Comparison of ENCODE assay signal across 26 mouse cellular contexts in the genomic region with DNA sequence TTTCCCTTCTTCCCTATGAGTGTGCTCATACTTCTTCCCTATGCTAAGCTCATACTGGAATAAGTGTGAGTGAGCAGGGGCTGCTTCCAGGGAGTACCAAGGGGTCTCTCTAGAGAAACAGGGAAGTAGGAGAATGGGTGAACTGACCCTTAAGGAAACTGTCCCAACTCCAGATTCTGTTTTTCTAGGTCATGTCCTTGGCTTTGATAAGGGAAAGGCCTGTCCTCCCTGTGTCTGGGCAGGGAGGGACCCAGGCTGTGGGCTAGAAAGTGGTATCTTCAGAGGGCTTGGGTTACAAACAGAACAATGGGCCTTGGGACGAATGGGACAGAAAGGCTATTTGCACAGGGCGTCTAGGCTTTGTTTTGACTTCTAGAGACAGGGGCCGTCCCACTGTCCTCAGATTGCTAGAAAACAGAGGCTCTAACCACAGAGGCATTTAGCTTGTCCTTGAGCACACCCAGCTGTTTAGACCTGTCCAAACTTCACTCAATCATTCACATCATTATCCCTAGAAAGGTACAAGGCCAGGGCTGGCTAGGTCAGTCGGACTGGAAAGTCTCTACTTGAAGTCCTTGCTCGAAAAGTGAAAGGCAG.
DNase-seq lines count a peak whose midpoint lies in the region; ATAC-seq and TF ChIP-seq lines count a peak whose summit lies in the region.
"Had no signal": no experiment of that assay in that cellular context is flagged by ENCODE, and none has a peak within 500 bp of the region (broad histone marks: within the 10 kb centered on the region; RNA-seq: fewer than 3 reads in every experiment).

No protein-coding gene starts in this region.

- TF ChIP-seq RAD21 in CH12.LX (IDR thresholded peaks at IDR 0.05; ENCODE audit: low read depth, low read length) = peak; percentile 54

- TF ChIP-seq CTCF in midbrain, postnatal 0 days (IDR thresholded peaks at IDR 0.05) = no peak
- TF ChIP-seq CTCF in CH12.LX (conservative IDR thresholded peaks at IDR 0.05 in 1 of 2, IDR thresholded peaks at IDR 0.05 in 1 of 2; ENCODE audit: low read depth in 2 of 2, low read length in 2 of 2) = peak in 1 of 2 experiments; percentile 56; a peak in 2 of 4 replicates

- no peaks in the 10 kb centered on the region for H3K27me3 ChIP-seq in heart, embryonic 10.5 days (ENCODE audit: insufficient read depth, poor library complexity, severe bottlenecking)
- H3K27me3 ChIP-seq in heart, embryonic 11.5 days (ENCODE audit: control insufficient read depth, insufficient read depth, low read length) = no peaks in the 10 kb centered on the region
- no peaks in the 10 kb centered on the region; the same call in 1 of the 2 replicates for H3K27me3 ChIP-seq in midbrain, embryonic 11.5 days (ENCODE audit: control insufficient read depth, insufficient read depth, low read length)
- H3K27me3 ChIP-seq in midbrain, postnatal 0 days (ENCODE audit: insufficient read depth, low read length) = no peaks in the 10 kb centered on the region
- H3K27me3 ChIP-seq in CH12.LX (replicated peaks) = peaks cover 4% of the 10 kb centered on the region
- H3K27me3 ChIP-seq: forebrain, embryonic 13.5 days had no signal

- H3K9me3 ChIP-seq in heart, embryonic 10.5 days = no peaks in the 10 kb centered on the region
- no peaks in the 10 kb centered on the region for H3K9me3 ChIP-seq in heart, embryonic 11.5 days (replicated peaks; ENCODE audit: control insufficient read depth, low read length)
- H3K9me3 ChIP-seq in midbrain, embryonic 11.5 days (ENCODE audit: control insufficient read depth, low read length) = no peaks in the 10 kb centered on the region
- no peaks in the 10 kb centered on the region for H3K9me3 ChIP-seq in midbrain, postnatal 0 days (ENCODE audit: low read length)
- H3K9me3 ChIP-seq in CH12.LX (replicated peaks; ENCODE audit: low read length) = no peaks in the 10 kb centered on the region
- H3K9me3 ChIP-seq: embryonic facial prominence, embryonic 15.5 days; forebrain, embryonic 13.5 days; heart, embryonic 13.5 days; limb, embryonic 10.5 days; limb, embryonic 15.5 days; neural tube, embryonic 15.5 days had no signal

- in situ Hi-C loops in CH12.LX (cut with MboI; ENCODE audit: low pct_ligation_motif_present, low pct_unique_long_range_greater_than_20kb, low sequenced_read_pairs) = loop anchor here (5.0 kb wide), 1 partner anchor 217 kb away; no protein-coding TSS in a partner anchor

- no peak for TF ChIP-seq EP300 in CH12.LX (IDR thresholded peaks at IDR 0.05; ENCODE audit: low read length)

- H3K79me2 ChIP-seq in CH12.LX (replicated peaks; ENCODE audit: control insufficient read depth, extremely low read depth, insufficient read depth, poor library complexity, severe bottlenecking) = no peaks in the 10 kb centered on the region

- no peaks in the 10 kb centered on the region for H3K36me3 ChIP-seq in heart, embryonic 10.5 days
- no peaks in the 10 kb centered on the region for H3K36me3 ChIP-seq in heart, embryonic 11.5 days (ENCODE audit: control insufficient read depth, insufficient read depth, low read length)
- no peaks in the 10 kb centered on the region for H3K36me3 ChIP-seq in midbrain, embryonic 11.5 days (ENCODE audit: control insufficient read depth, insufficient read depth, low read length)
- no peaks in the 10 kb centered on the region for H3K36me3 ChIP-seq in midbrain, postnatal 0 days (ENCODE audit: insufficient read depth, low read length)
- no peaks in the 10 kb centered on the region for H3K36me3 ChIP-seq in CH12.LX (replicated peaks in 1 of 2; ENCODE audit: control insufficient read depth in 1 of 2, insufficient read depth in 1 of 2, low read length in 1 of 2)
- H3K36me3 ChIP-seq: embryonic facial prominence, embryonic 15.5 days; heart, embryonic 13.5 days; limb, embryonic 10.5 days; limb, embryonic 15.5 days; neural tube, embryonic 15.5 days had no signal

- WGBS in heart, embryonic 10.5 days = 40% methylated on average over 5 of the region's 5 CpGs
- WGBS in heart, embryonic 11.5 days (ENCODE audit: insufficient replicate concordance) = 33% methylated on average over 5 of the region's 5 CpGs
- 26% methylated on average over 5 of the region's 5 CpGs for WGBS in midbrain, embryonic 11.5 days
- 60% methylated on average over 5 of the region's 5 CpGs for WGBS in midbrain, postnatal 0 days

- no peak overlapping the region for H3K4me2 ChIP-seq in heart, embryonic 11.5 days
- no peak overlapping the region for H3K4me2 ChIP-seq in midbrain, embryonic 11.5 days
- H3K4me2 ChIP-seq in midbrain, postnatal 0 days (ENCODE audit: low read depth, low read length, poor library complexity, severe bottlenecking) = no peak overlapping the region
- no peak overlapping the region for H3K4me2 ChIP-seq in CH12.LX (ENCODE audit: insufficient read depth, low read depth, poor library complexity, severe bottlenecking)
- H3K4me2 ChIP-seq: embryonic facial prominence, embryonic 15.5 days; forebrain, embryonic 13.5 days; heart, embryonic 13.5 days; limb, embryonic 15.5 days; lung, embryonic 14.5 days; neural tube, embryonic 15.5 days had no signal

- no peak overlapping the region for H3K9ac ChIP-seq in heart, embryonic 11.5 days (ENCODE audit: low read depth, low read length)
- H3K9ac ChIP-seq in midbrain, embryonic 11.5 days (ENCODE audit: low read length) = no peak overlapping the region
- no peak overlapping the region for H3K9ac ChIP-seq in midbrain, postnatal 0 days (replicated peaks; ENCODE audit: low read length, poor library complexity, severe bottlenecking)
- no peak overlapping the region for H3K9ac ChIP-seq in CH12.LX (ENCODE audit: insufficient read depth, low read depth)
- H3K9ac ChIP-seq: embryonic facial prominence, embryonic 15.5 days; forebrain, embryonic 13.5 days; heart, embryonic 13.5 days; limb, embryonic 15.5 days; liver, embryonic 14.5 days; lung, embryonic 14.5 days; neural tube, embryonic 15.5 days had no signal

- dilution Hi-C loops in CH12.LX (cut with MboI; ENCODE audit: extremely low pct_ligation_motif_present, extremely low pct_unique_long_range_greater_than_20kb, low sequenced_read_pairs) = no loop called here

- H3K27ac ChIP-seq in heart, embryonic 10.5 days = peak overlapping the region; percentile 80
- H3K27ac ChIP-seq in heart, embryonic 11.5 days (ENCODE audit: low read depth, low read length) = no peak overlapping the region
- H3K27ac ChIP-seq in midbrain, embryonic 11.5 days (ENCODE audit: low read depth, low read length) = peak overlapping the region; percentile 69
- no peak overlapping the region for H3K27ac ChIP-seq in midbrain, postnatal 0 days (ENCODE audit: low read depth, low read length)
- no peak overlapping the region for H3K27ac ChIP-seq in CH12.LX (ENCODE audit: insufficient read depth, low read depth)
- H3K27ac ChIP-seq: embryonic facial prominence, embryonic 15.5 days; forebrain, embryonic 13.5 days; heart, embryonic 13.5 days; limb, embryonic 10.5 days; limb, embryonic 15.5 days; liver, embryonic 14.5 days; neural tube, embryonic 15.5 days had no signal

- no peak for ATAC-seq in heart, embryonic 11.5 days (replicated peaks; ENCODE audit: insufficient number of reproducible peaks, low FRiP score, low TSS enrichment)
- ATAC-seq in midbrain, embryonic 11.5 days (ENCODE audit: low FRiP score) = no peak
- no peak for ATAC-seq in midbrain, postnatal 0 days (ENCODE audit: low FRiP score)

- DNase-seq in adrenal gland, adult 8-10 months = peak; percentile 19
- DNase-seq in adrenal gland, postnatal 4 days (ENCODE audit: low spot score in 2 of 2) = no peak
- no peak for DNase-seq in heart, embryonic 10.5 days (ENCODE audit: low spot score)
- peak; percentile 84 for DNase-seq in midbrain, embryonic 11.5 days (ENCODE audit: low spot score, missing footprints)
- no peak for DNase-seq in midbrain, postnatal 0 days (ENCODE audit: low spot score)
- no peak for DNase-seq in CH12.LX (ENCODE audit: extremely low read depth)
- no peak for DNase-seq in layer of hippocampus, adult 8-10 months (ENCODE audit: low spot score in 2 of 2)
- DNase-seq: cerebellum, adult 11 months; cerebellum, adult 9-11 months; gastrocnemius, postnatal 14 days; heart, postnatal 10 days; kidney, adult 9 months; kidney, postnatal 10 days; layer of hippocampus, adult 9-11 months; lung, embryonic 14.5 days; lung, postnatal 14 days; thymus, adult 2 months; thymus, postnatal 36 days had no signal

- peaks cover 43% of the 10 kb centered on the region for H3K4me1 ChIP-seq in heart, embryonic 10.5 days
- peaks cover 21% of the 10 kb centered on the region for H3K4me1 ChIP-seq in heart, embryonic 11.5 days (ENCODE audit: control insufficient read depth, insufficient read depth, low read length)
- peaks cover 39% of the 10 kb centered on the region for H3K4me1 ChIP-seq in midbrain, embryonic 11.5 days (ENCODE audit: control insufficient read depth, insufficient read depth, low read length)
- no peaks in the 10 kb centered on the region for H3K4me1 ChIP-seq in midbrain, postnatal 0 days (ENCODE audit: insufficient read depth, low read length)
- H3K4me1 ChIP-seq in CH12.LX (ENCODE audit: control insufficient read depth in 1 of 2, insufficient read depth in 2 of 2) = peaks cover 8 to 9% of the 10 kb centered on the region in 2 experiments

- no peak overlapping the region for H3K4me3 ChIP-seq in heart, embryonic 10.5 days
- H3K4me3 ChIP-seq in heart, embryonic 11.5 days (ENCODE audit: low read depth, low read length) = no peak overlapping the region
- H3K4me3 ChIP-seq in midbrain, embryonic 11.5 days (ENCODE audit: low read depth, low read length) = no peak overlapping the region
- no peak overlapping the region for H3K4me3 ChIP-seq in midbrain, postnatal 0 days (ENCODE audit: low read depth, low read length)
- H3K4me3 ChIP-seq in CH12.LX (replicated peaks in 1 of 3; ENCODE audit: low read depth in 2 of 3, low read length in 2 of 3, poor library complexity in 1 of 3) = no peak overlapping the region
- H3K4me3 ChIP-seq: embryonic facial prominence, embryonic 15.5 days; forebrain, embryonic 13.5 days; heart, embryonic 13.5 days; limb, embryonic 10.5 days; limb, embryonic 15.5 days; neural tube, embryonic 15.5 days had no signal

- no peak for TF ChIP-seq POLR2A in CH12.LX (IDR thresholded peaks at IDR 0.05; ENCODE audit: low read depth, low read length)

TF ChIP-seq in CH12.LX, 34 proteins besides CTCF, POLR2A, EP300 and RAD21:
- TF ChIP-seq TCF12 (IDR thresholded peaks at IDR 0.05; ENCODE audit: low read depth, low read length) (0 out of 2 replicates have a peak, but pooled peaks have one; percentile 21), ZMIZ1 (IDR thresholded peaks at IDR 0.05; ENCODE audit: low read depth, low read length) (no peak), NELFE (IDR thresholded peaks at IDR 0.05; ENCODE audit: low read depth, low read length) (no peak), SMC3 (IDR thresholded peaks at IDR 0.05; ENCODE audit: low read depth, low read length) (peak; percentile 20; the same call in 1 of the 2 replicates)

Comparison
In these comparisons a context has a peak if more than half of its experiments do, and no peak if none do; other contexts are left out.
1. DNase-seq: peak in adrenal gland, adult 8-10 months (single experiment) and midbrain, embryonic 11.5 days (single experiment); none in adrenal gland, postnatal 4 days (0 of 2), heart, embryonic 10.5 days (single experiment), midbrain, postnatal 0 days (single experiment), CH12.LX (single experiment) and layer of hippocampus, adult 8-10 months (0 of 2).
2. H3K27ac ChIP-seq: peak in heart, embryonic 10.5 days (single experiment) and midbrain, embryonic 11.5 days (single experiment); none in heart, embryonic 11.5 days (single experiment), midbrain, postnatal 0 days (single experiment) and CH12.LX (single experiment).